Mouse (Mus musculus) adrenal gland, postnatal 4 days (tissue): ENCODE measurements around the gene Nme1. TPM values are rescaled to one million over a fixed set of nuclear protein-coding genes. Genes with fewer than 3 reads are reported as not detected.

ENCODE experiments used
- DNase-seq, 2 experiments: peaks; one replicate each; pipeline ENCODE4 v3.0.0; 2021 to 2022; ENCODE audit warnings: low spot score in 2 of 2, mixed read lengths in 2 of 2
- long read RNA-seq, 2 experiments: library from polyadenylated mRNA; stranded (forward); transcript quantifications; one replicate each; pipeline ENCODE4 v2.0.0; 2021
- total RNA-seq, 2 experiments: library from RNA; stranded (reverse); gene quantifications; 2 replicates each; pipeline ENCODE4 v1.2.3; 2021

The Nme1 gene
- total RNA-seq = 10 to 100 TPM; 35.9 to 37.9 TPM
- long read RNA-seq, experiment 1, transcript Nme1-201 (4 exons, 493 nt) = minor isoform, 5 of 201 reads
- long read RNA-seq, experiment 1, transcript Nme1-203 (5 exons, 3,181 nt) = major isoform, 183 of 201 reads
- long read RNA-seq, experiment 1, partial matches to known transcripts = 0 of 201 reads
- long read RNA-seq, experiment 1, other reads (novel, unspliced or antisense) = 13 of 201 reads
- long read RNA-seq, experiment 2, transcript Nme1-203 (5 exons, 3,181 nt) = major isoform, 138 of 181 reads
- long read RNA-seq, experiment 2, partial matches to known transcripts = 2 of 181 reads
- long read RNA-seq, experiment 2, other reads (novel, unspliced or antisense) = 37 of 181 reads

- peak; percentile 87 to 95 for DNase-seq
These were observed at the start of gene Nme1, which contains the start of gene Gm20390 for GRCm38 (mm10) chr11:93968005-93968847. Gene Nme1 (minus strand): TSS chr11:93968521. Gene Gm20390 (minus strand): TSS chr11:93968293.

- no peak for DNase-seq
These were observed 35.0 kb upstream of the Nme1 start for GRCm38 (mm10) chr11:94003346-94003745.

GRCm38 (mm10) chr11:93999276-93999675 lies 31.0 kb upstream of the Nme1 start:
- no peak for DNase-seq

- no peak for DNase-seq
These were observed 28.9 kb upstream of the Nme1 start for GRCm38 (mm10) chr11:93997141-93997775.

- DNase-seq = peak; percentile 14 to 29
These were observed 28.2 kb upstream of the Nme1 start for GRCm38 (mm10) chr11:93996306-93997140.

GRCm38 (mm10) chr11:93995720-93996305 lies 27.5 kb upstream of the Nme1 start, which contains the start of gene Spag9:
Gene Spag9 (plus strand): TSS chr11:93996091.
- DNase-seq = peak; percentile 82 to 92

GRCm38 (mm10) chr11:93995111-93995719 lies 26.9 kb upstream of the Nme1 start:
- peak; percentile 32 to 64 for DNase-seq

- no peak for DNase-seq
These were observed 26.2 kb upstream of the Nme1 start for GRCm38 (mm10) chr11:93994531-93994930.

- no peak for DNase-seq
These were observed 20.2 kb upstream of the Nme1 start for GRCm38 (mm10) chr11:93988328-93989062.

- DNase-seq = no peak
These were observed 19.5 kb upstream of the Nme1 start for GRCm38 (mm10) chr11:93987625-93988327.

- no peak for DNase-seq
These were observed 18.7 kb upstream of the Nme1 start for GRCm38 (mm10) chr11:93987026-93987425.

- DNase-seq = no peak
These were observed 18.0 kb upstream of the Nme1 start for GRCm38 (mm10) chr11:93986298-93986697.

- no peak for DNase-seq
These were observed 16.9 kb upstream of the Nme1 start for GRCm38 (mm10) chr11:93985265-93985664.

GRCm38 (mm10) chr11:93984619-93985018 lies 16.3 kb upstream of the Nme1 start:
- DNase-seq = no peak

GRCm38 (mm10) chr11:93979502-93980049 lies 11.3 kb upstream of the Nme1 start:
- DNase-seq = no peak

GRCm38 (mm10) chr11:93972951-93973350 lies 4.6 kb upstream of the Nme1 start:
- DNase-seq = no peak

- DNase-seq = no peak
These were observed 1.5 kb upstream of the Nme1 start for GRCm38 (mm10) chr11:93969799-93970198.

- no peak for DNase-seq
These were observed 850 bp upstream of the Nme1 start for GRCm38 (mm10) chr11:93969171-93969570.
